ENCODE assay signal across 8 mouse cellular contexts in the genomic region with DNA sequence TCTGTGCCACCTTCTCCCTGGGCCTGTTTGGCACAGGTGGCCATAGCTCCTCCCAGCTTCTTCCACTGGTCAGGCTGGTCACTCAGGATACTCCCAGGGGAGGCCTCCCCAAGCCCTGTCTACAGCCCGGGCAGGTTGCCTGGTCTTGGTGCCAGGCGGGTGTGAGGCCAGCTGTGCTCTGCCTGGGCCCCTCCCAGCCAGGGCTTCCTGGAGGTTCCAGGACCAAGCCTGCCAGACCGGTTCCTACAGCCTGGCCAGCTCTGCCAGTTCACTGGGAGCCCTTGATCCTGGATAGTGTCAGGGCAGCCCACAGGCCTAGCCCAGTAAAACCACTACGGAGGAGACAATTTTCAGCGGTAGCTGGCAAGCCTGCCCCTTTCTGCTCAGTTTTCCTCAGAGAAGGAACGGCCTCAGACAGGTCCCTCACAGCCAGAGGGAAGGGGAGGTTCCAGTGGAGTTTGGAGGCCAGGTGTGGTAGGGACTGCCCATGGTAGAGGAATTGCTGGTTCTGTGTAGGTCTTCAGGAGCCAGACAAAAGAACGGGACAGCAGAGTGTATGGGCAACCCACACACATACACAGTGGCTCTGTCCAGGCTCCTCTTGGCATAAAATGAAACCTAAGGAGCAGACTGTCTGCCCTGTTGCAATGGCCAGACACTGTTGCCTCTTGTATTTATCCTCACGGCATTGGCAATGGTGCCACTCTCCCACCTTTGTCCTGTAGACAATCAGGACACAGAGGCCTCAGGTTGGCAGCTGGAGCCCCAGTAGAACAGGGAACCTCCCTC.
DNase-seq lines count a peak whose midpoint lies in the region; ATAC-seq and TF ChIP-seq lines count a peak whose summit lies in the region.

No protein-coding gene starts in this region.

- H3K36me3 ChIP-seq in heart, embryonic 15.5 days, result no peaks in the 10 kb centered on the region
- H3K36me3 ChIP-seq in limb, embryonic 10.5 days, result peaks cover 17% of the 10 kb centered on the region
- H3K36me3 ChIP-seq in stomach, postnatal 0 days (ENCODE audit: control insufficient read depth, insufficient read depth, low read length), result peaks cover 3% of the 10 kb centered on the region; the same call in 1 of the 2 replicates

- ATAC-seq in heart, embryonic 15.5 days (replicated peaks; ENCODE audit: insufficient number of reproducible peaks, insufficient read depth, low FRiP score, low read depth), result no peak
- ATAC-seq in stomach, postnatal 0 days (ENCODE audit: low FRiP score, low TSS enrichment), result peak; percentile 86
- ATAC-seq in erythroblast, adult 5-6 weeks (replicated peaks; ENCODE audit: low FRiP score, poor library complexity, severe bottlenecking), result no peak

- whole genome bisulfite sequencing in heart, embryonic 15.5 days, result 72% methylated on average over 8 of the region's 8 CpGs
- 69% methylated on average over 8 of the region's 8 CpGs for WGBS in limb, embryonic 10.5 days
- 47% methylated on average over 8 of the region's 8 CpGs for WGBS in stomach, postnatal 0 days

- no peak for TF ChIP-seq EP300 in stomach, postnatal 0 days (optimal IDR thresholded peaks at IDR 0.05)

- H3K4me1 ChIP-seq in heart, embryonic 15.5 days (replicated peaks), result peaks cover 51% of the 10 kb centered on the region
- H3K4me1 ChIP-seq in limb, embryonic 10.5 days, result peaks cover 63% of the 10 kb centered on the region
- H3K4me1 ChIP-seq in stomach, postnatal 0 days (replicated peaks; ENCODE audit: control insufficient read depth, insufficient read depth), result peaks cover 16% of the 10 kb centered on the region

- DNase-seq in 3T3-L1 (ENCODE audit: low read depth, low spot score), result peak; percentile 41
- DNase-seq in adrenal gland, postnatal 36 days, result peak; percentile 38 to 75
- DNase-seq in limb, embryonic 10.5 days (ENCODE audit: low spot score), result no peak
- DNase-seq in stomach, postnatal 0 days (ENCODE audit: low spot score), result peak; percentile 96
- DNase-seq in c-Kit-positive CD71-positive TER-119-positive erythroid progenitor cells, embryonic 14.5 days (ENCODE audit: low spot score), result no peak
- no peak for DNase-seq in spleen, adult 12 weeks (ENCODE audit: low spot score)

- peak overlapping the region; percentile 86 for H3K27ac ChIP-seq in heart, embryonic 15.5 days
- H3K27ac ChIP-seq in limb, embryonic 10.5 days, result peak overlapping the region; percentile 56; the same call in 1 of the 2 replicates
- peak overlapping the region; percentile 97 for H3K27ac ChIP-seq in stomach, postnatal 0 days (replicated peaks)

- no peak overlapping the region for H3K4me2 ChIP-seq in heart, embryonic 15.5 days
- H3K4me2 ChIP-seq in stomach, postnatal 0 days (replicated peaks; ENCODE audit: low read depth), result no peak overlapping the region

- H3K9me3 ChIP-seq in heart, embryonic 15.5 days (replicated peaks), result no peaks in the 10 kb centered on the region
- no peaks in the 10 kb centered on the region for H3K9me3 ChIP-seq in limb, embryonic 10.5 days (replicated peaks)
- no peaks in the 10 kb centered on the region for H3K9me3 ChIP-seq in stomach, postnatal 0 days (ENCODE audit: control insufficient read depth, low read length)

- H3K27me3 ChIP-seq in heart, embryonic 15.5 days, result no peaks in the 10 kb centered on the region
- H3K27me3 ChIP-seq in limb, embryonic 10.5 days (ENCODE audit: low read depth, poor library complexity, severe bottlenecking), result peaks cover 28% of the 10 kb centered on the region
- no peaks in the 10 kb centered on the region for H3K27me3 ChIP-seq in stomach, postnatal 0 days (ENCODE audit: control insufficient read depth, insufficient read depth, low read length)

- no peak for TF ChIP-seq CTCF in stomach, postnatal 0 days (IDR thresholded peaks at IDR 0.05; ENCODE audit: low read depth)

- no peak overlapping the region for H3K4me3 ChIP-seq in heart, embryonic 15.5 days
- no peak overlapping the region for H3K4me3 ChIP-seq in limb, embryonic 10.5 days
- H3K4me3 ChIP-seq in stomach, postnatal 0 days (ENCODE audit: low read depth, low read length), result no peak overlapping the region

- 0 out of 2 replicates have a peak overlapping the region, but pooled peaks have one; percentile 70 for H3K9ac ChIP-seq in heart, embryonic 15.5 days
- H3K9ac ChIP-seq in stomach, postnatal 0 days (ENCODE audit: low read length), result 0 out of 2 replicates have a peak overlapping the region, but pooled peaks have one; percentile 13

Comparison
In these comparisons a context has a peak if more than half of its experiments do, and no peak if none do; other contexts are left out.
1. DNase-seq: peak in 3T3-L1 (single experiment), adrenal gland, postnatal 36 days (2 of 2) and stomach, postnatal 0 days (single experiment); none in limb, embryonic 10.5 days (single experiment), c-Kit-positive CD71-positive TER-119-positive erythroid progenitor cells, embryonic 14.5 days (single experiment) and spleen, adult 12 weeks (single experiment).
2. Peak in every context shown above with its lines, with median percentiles within 50 percentile points of each other: H3K27ac ChIP-seq.